ENCODE assay signal across 32 mouse cellular contexts in genomic region chr2:3692833-3693232, GRCm38 (mm10).
"Had no signal": no experiment of that assay in that cellular context is flagged by ENCODE, and none has a peak within 500 bp of the region (broad histone marks: within the 10 kb centered on the region; RNA-seq: fewer than 3 reads in every experiment).

No protein-coding gene starts in this region.

- H3K27me3 ChIP-seq: limb, embryonic 12.5 days; limb, embryonic 13.5 days; limb, embryonic 15.5 days; liver, embryonic 12.5 days; liver, embryonic 13.5 days; liver, embryonic 15.5 days; lung, embryonic 15.5 days; megakaryocyte, embryonic 14.5 days; midbrain, embryonic 12.5 days; midbrain, embryonic 13.5 days; midbrain, embryonic 15.5 days; neural tube, embryonic 12.5 days had no signal

- H3K4me1 ChIP-seq: limb, embryonic 12.5 days; limb, embryonic 15.5 days; liver, embryonic 12.5 days; liver, embryonic 13.5 days; liver, embryonic 15.5 days; lung, embryonic 15.5 days; midbrain, embryonic 10.5 days; midbrain, embryonic 12.5 days; midbrain, embryonic 13.5 days; midbrain, embryonic 15.5 days; neural tube, embryonic 12.5 days had no signal

- DNase-seq: left cerebral cortex, postnatal 4 days; liver; liver, embryonic 13.5 days; liver, postnatal 0 days; lung, adult 18-20 months; lung, adult 2 months; lung, embryonic 14.5 days; lung, postnatal 10 days; lung, postnatal 14 days; lung, postnatal 36 days; lung, postnatal 4 days; midbrain, embryonic 14.5 days had no signal

- H3K9ac ChIP-seq: limb, embryonic 12.5 days; limb, embryonic 13.5 days; limb, embryonic 15.5 days; liver, embryonic 12.5 days; liver, embryonic 13.5 days; liver, embryonic 14.5 days; liver, embryonic 15.5 days; liver, postnatal 0 days; lung, embryonic 14.5 days; lung, embryonic 15.5 days; midbrain, embryonic 12.5 days; midbrain, embryonic 13.5 days; midbrain, embryonic 15.5 days; neural tube, embryonic 12.5 days had no signal

- H3K9me3 ChIP-seq: limb, embryonic 10.5 days; limb, embryonic 12.5 days; limb, embryonic 13.5 days; limb, embryonic 15.5 days; liver, embryonic 12.5 days; liver, embryonic 13.5 days; liver, embryonic 15.5 days; lung, embryonic 15.5 days; megakaryocyte, embryonic 14.5 days; midbrain, embryonic 10.5 days; midbrain, embryonic 12.5 days; midbrain, embryonic 13.5 days; midbrain, embryonic 15.5 days; neural tube, embryonic 12.5 days had no signal

- ATAC-seq: liver, embryonic 12.5 days; liver, postnatal 0 days; lung, postnatal 0 days; midbrain, embryonic 13.5 days; midbrain, embryonic 15.5 days; midbrain, embryonic 16.5 days had no signal

- H3K36me3 ChIP-seq: limb, embryonic 10.5 days; limb, embryonic 12.5 days; limb, embryonic 13.5 days; limb, embryonic 15.5 days; liver, embryonic 12.5 days; liver, embryonic 13.5 days; liver, embryonic 15.5 days; lung, embryonic 15.5 days; midbrain, embryonic 10.5 days; midbrain, embryonic 12.5 days; midbrain, embryonic 13.5 days; midbrain, embryonic 15.5 days; neural tube, embryonic 12.5 days had no signal

- H3K4me2 ChIP-seq: limb, embryonic 12.5 days; limb, embryonic 13.5 days; limb, embryonic 15.5 days; liver, embryonic 11.5 days; liver, embryonic 12.5 days; liver, embryonic 13.5 days; liver, embryonic 15.5 days; lung, embryonic 14.5 days; lung, embryonic 15.5 days; midbrain, embryonic 11.5 days; midbrain, embryonic 12.5 days; midbrain, embryonic 13.5 days; midbrain, embryonic 15.5 days; neural tube, embryonic 12.5 days had no signal

- H3K27ac ChIP-seq: limb, embryonic 10.5 days; limb, embryonic 12.5 days; limb, embryonic 13.5 days; limb, embryonic 15.5 days; liver, embryonic 12.5 days; liver, embryonic 13.5 days; liver, embryonic 14.5 days; liver, embryonic 15.5 days; lung, embryonic 15.5 days; macrophage; midbrain, embryonic 10.5 days; midbrain, embryonic 12.5 days; midbrain, embryonic 13.5 days; midbrain, embryonic 15.5 days; neural tube, embryonic 12.5 days had no signal

- H3K4me3 ChIP-seq: limb, embryonic 10.5 days; limb, embryonic 12.5 days; limb, embryonic 13.5 days; limb, embryonic 15.5 days; liver, embryonic 12.5 days; liver, embryonic 13.5 days; liver, embryonic 15.5 days; lung, embryonic 15.5 days; megakaryocyte, embryonic 14.5 days; midbrain, embryonic 10.5 days; midbrain, embryonic 12.5 days; midbrain, embryonic 13.5 days; midbrain, embryonic 15.5 days; myocyte; neural tube, embryonic 12.5 days had no signal
